Mouse (Mus musculus): ENCODE data around the gene Gm20604. TPM values are rescaled to one million over a fixed set of nuclear protein-coding genes. Genes with fewer than 3 reads are reported as not detected.

Gene Gm20604
- polyA plus RNA-seq, 1 experiment from 2014 or later: 31.8 TPM

DNA sequence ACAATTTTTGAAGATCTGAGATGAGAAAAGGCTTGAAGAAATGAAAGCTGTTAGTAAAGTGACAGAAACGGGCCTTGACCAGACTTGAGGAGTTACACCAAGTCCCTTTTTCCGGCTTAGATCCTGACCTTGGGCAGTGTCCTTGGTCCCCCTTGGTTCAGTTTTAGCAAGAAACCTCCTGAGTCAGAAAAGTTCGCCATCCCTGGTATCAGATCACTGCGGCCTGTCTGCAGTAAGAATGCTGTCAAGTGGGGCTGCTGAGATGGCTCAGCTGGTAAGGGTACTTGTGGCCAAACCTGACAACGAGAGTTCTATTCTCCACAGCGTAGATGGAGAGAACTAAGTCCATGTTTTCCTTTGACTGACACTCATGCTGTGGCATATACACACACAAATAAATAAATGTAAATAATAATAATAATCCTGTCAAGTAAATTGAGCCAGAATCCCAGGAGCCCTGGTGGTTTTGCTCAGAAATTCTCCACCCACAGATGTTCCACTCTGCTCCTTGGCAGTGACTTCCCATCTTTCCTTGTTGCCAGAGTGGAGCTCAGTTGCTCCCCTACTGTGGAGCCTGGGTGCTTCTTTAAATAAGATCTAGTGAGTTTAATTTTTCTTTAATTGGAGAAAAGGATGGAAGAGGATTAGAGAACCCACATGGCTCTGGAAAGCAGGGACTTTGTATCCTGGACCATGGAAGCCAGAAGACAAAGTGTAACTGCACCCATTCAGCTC, 52.4 kb downstream of the Gm20604 start:
- no peak overlapping the region for H3K27ac ChIP-seq (ENCODE audit: low read depth, low read length)
- H3K27me3 ChIP-seq (ENCODE audit: control insufficient read depth, insufficient read depth, low read length): no peaks in the 10 kb centered on the region
- peak overlapping the region; percentile 73; the same call in 1 of the 2 replicates for H3K4me3 ChIP-seq (ENCODE audit: low read depth, low read length)
- H3K4me1 ChIP-seq (replicated peaks; ENCODE audit: control insufficient read depth, insufficient read depth, low read length): peaks cover 10% of the 10 kb centered on the region
- WGBS: 76% methylated on average over 6 of the region's 6 CpGs
- peak overlapping the region; percentile 92 for H3K4me2 ChIP-seq (ENCODE audit: low read depth, low read length, severe bottlenecking)
- no peaks in the 10 kb centered on the region for H3K36me3 ChIP-seq (ENCODE audit: control insufficient read depth, insufficient read depth, low read length)
- ATAC-seq (replicated peaks; ENCODE audit: low FRiP score) (no peak), DNase-seq (ENCODE audit: low spot score) (no peak)
- no peak overlapping the region for H3K9ac ChIP-seq (ENCODE audit: low read length)
- H3K9me3 ChIP-seq (ENCODE audit: control insufficient read depth, low read length): no peaks in the 10 kb centered on the region

GRCm38 (mm10) chr12:102705216-102705871, 53.1 kb downstream of the Gm20604 start:
- no peaks in the 10 kb centered on the region for H3K27me3 ChIP-seq (ENCODE audit: control insufficient read depth, insufficient read depth, low read length)
- H3K4me1 ChIP-seq (replicated peaks; ENCODE audit: control insufficient read depth, insufficient read depth, low read length): peaks cover 10% of the 10 kb centered on the region
- H3K36me3 ChIP-seq (ENCODE audit: control insufficient read depth, insufficient read depth, low read length): no peaks in the 10 kb centered on the region
- DNase-seq (ENCODE audit: low spot score) (peak; percentile 91), ATAC-seq (replicated peaks; ENCODE audit: low FRiP score) (peak; percentile 83)
- peak overlapping the region; percentile 73 for H3K4me3 ChIP-seq (ENCODE audit: low read depth, low read length)
- 2% methylated on average over 28 of the region's 45 CpGs for WGBS
- H3K27ac ChIP-seq (ENCODE audit: low read depth, low read length): 0 out of 2 replicates have a peak overlapping the region, but pooled peaks have one; percentile 37
- H3K9ac ChIP-seq (ENCODE audit: low read length): peak overlapping the region; percentile 84
- peak overlapping the region; percentile 92 for H3K4me2 ChIP-seq (ENCODE audit: low read depth, low read length, severe bottlenecking)
- H3K9me3 ChIP-seq (ENCODE audit: control insufficient read depth, low read length): no peaks in the 10 kb centered on the region

GRCm38 (mm10) chr12:102704457-102705198, 53.8 kb downstream of the Gm20604 start, which contains the start of gene Itpk1:
Gene Itpk1, minus strand, starts transcription at chr12:102704930.
- Histone ChIP-seq H3K27ac (ENCODE audit: low read depth, low read length) (peak within 1 kb of the TSS; percentile 46; the same call in 1 of the 2 replicates), H3K4me1 (replicated peaks; ENCODE audit: control insufficient read depth, insufficient read depth, low read length) (peaks cover 10% of the 10 kb centered on the region), H3K9me3 (ENCODE audit: control insufficient read depth, low read length) (no peaks in the 10 kb centered on the region), H3K4me2 (ENCODE audit: low read depth, low read length, severe bottlenecking) (peak within 1 kb of the TSS; percentile 92), H3K27me3 (ENCODE audit: control insufficient read depth, insufficient read depth, low read length) (no peaks in the 10 kb centered on the region), H3K36me3 (ENCODE audit: control insufficient read depth, insufficient read depth, low read length) (no peaks in the 10 kb centered on the region), H3K4me3 (ENCODE audit: low read depth, low read length) (peak within 1 kb of the TSS; percentile 73), H3K9ac (ENCODE audit: low read length) (peak within 1 kb of the TSS; percentile 84)
- peak; percentile 80 for ATAC-seq (replicated peaks; ENCODE audit: low FRiP score)
- DNase-seq (ENCODE audit: low spot score): peak; percentile 84
- 0% methylated on average over 68 of the region's 105 CpGs for WGBS

DNA sequence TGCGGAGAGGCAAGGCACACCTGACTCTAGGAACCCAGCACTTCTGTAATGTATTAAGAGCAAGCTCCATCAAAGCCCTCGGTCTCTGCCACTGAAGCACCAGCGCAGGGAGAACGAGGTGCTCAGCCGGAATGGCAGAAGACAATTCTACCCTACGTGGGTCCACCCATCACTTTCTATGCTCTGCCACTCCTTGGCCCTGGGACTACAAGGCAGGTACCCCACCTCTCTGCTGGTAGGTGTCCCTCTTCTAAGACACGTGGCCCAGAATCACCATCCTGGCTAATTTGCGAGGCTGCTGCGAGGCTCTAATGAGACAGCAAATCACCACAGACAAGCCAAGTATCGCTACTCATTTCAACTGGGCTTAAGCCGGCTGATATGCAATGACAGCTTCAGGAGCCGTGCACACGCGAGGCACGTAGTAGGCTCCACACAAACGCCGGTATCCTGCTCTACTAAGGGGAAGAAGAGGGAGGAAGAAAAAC, 54.5 kb downstream of the Gm20604 start:
- H3K9ac ChIP-seq (ENCODE audit: low read length): peak overlapping the region; percentile 70
- H3K27ac ChIP-seq (ENCODE audit: low read depth, low read length): no peak overlapping the region
- peak; percentile 4; the same call in 1 of the 2 replicates for ATAC-seq (replicated peaks; ENCODE audit: low FRiP score)
- peak overlapping the region; percentile 92 for H3K4me2 ChIP-seq (ENCODE audit: low read depth, low read length, severe bottlenecking)
- H3K9me3 ChIP-seq (ENCODE audit: control insufficient read depth, low read length): no peaks in the 10 kb centered on the region
- H3K27me3 ChIP-seq (ENCODE audit: control insufficient read depth, insufficient read depth, low read length): no peaks in the 10 kb centered on the region
- DNase-seq (ENCODE audit: low spot score): no peak
- H3K4me3 ChIP-seq (ENCODE audit: low read depth, low read length): peak overlapping the region; percentile 73
- WGBS: 10% methylated on average over 17 of the region's 17 CpGs
- no peaks in the 10 kb centered on the region for H3K36me3 ChIP-seq (ENCODE audit: control insufficient read depth, insufficient read depth, low read length)
- peaks cover 16% of the 10 kb centered on the region for H3K4me1 ChIP-seq (replicated peaks; ENCODE audit: control insufficient read depth, insufficient read depth, low read length)

DNA sequence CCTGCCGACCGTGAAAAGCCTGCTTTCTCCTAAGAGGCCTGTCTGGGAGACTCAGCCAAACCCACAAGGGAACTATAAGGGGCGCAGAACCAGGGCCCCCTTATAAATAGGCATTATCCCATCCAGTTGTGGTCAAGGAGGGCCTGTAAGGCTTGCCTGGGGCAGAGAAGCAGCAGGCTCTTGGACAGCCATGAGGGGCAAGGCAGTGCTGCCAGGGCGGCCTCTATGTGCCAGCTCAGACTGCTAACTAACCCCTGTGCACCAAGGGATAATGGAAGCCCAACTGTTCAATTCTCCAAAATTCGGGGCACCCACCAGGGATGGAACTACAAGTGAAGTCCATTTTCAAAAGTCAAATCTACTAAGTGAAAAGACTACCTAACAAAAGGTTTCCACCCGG, 55.0 kb downstream of the Gm20604 start:
- DNase-seq (ENCODE audit: low spot score) (peak; percentile 64), ATAC-seq (replicated peaks; ENCODE audit: low FRiP score) (no peak)
- H3K4me3 ChIP-seq (ENCODE audit: low read depth, low read length): peak overlapping the region; percentile 73
- 34% methylated on average over 6 of the region's 6 CpGs for WGBS
- H3K36me3 ChIP-seq (ENCODE audit: control insufficient read depth, insufficient read depth, low read length): no peaks in the 10 kb centered on the region
- no peaks in the 10 kb centered on the region for H3K27me3 ChIP-seq (ENCODE audit: control insufficient read depth, insufficient read depth, low read length)
- H3K4me1 ChIP-seq (replicated peaks; ENCODE audit: control insufficient read depth, insufficient read depth, low read length): peaks cover 21% of the 10 kb centered on the region
- peak overlapping the region; percentile 92 for H3K4me2 ChIP-seq (ENCODE audit: low read depth, low read length, severe bottlenecking)
- H3K27ac ChIP-seq (ENCODE audit: low read depth, low read length): no peak overlapping the region
- H3K9me3 ChIP-seq (ENCODE audit: control insufficient read depth, low read length): no peaks in the 10 kb centered on the region
- H3K9ac ChIP-seq (ENCODE audit: low read length): peak overlapping the region; percentile 70

DNA sequence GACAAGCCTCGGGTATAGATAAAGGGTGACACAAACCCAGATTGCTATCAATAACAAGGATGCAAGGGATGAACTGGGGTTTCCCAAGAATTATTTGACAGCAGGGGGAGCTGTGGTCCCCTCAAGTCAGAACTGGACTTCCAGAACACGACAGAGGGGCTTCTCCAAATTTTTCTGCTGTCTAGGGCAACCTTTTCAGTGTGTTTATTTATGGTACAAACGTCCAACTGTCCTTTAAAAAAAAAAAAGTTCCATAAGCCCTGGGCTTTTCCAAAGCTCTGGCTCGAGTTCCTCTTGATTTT, 55.4 kb downstream of the Gm20604 start:
- no peak for DNase-seq (ENCODE audit: low spot score)
- peak overlapping the region; percentile 92 for H3K4me2 ChIP-seq (ENCODE audit: low read depth, low read length, severe bottlenecking)
- WGBS: 4% methylated on average over 4 of the region's 4 CpGs
- H3K27ac ChIP-seq (ENCODE audit: low read depth, low read length): peak overlapping the region; percentile 55; the same call in 1 of the 2 replicates
- peak overlapping the region; percentile 73; the same call in 1 of the 2 replicates for H3K4me3 ChIP-seq (ENCODE audit: low read depth, low read length)
- no peaks in the 10 kb centered on the region for H3K27me3 ChIP-seq (ENCODE audit: control insufficient read depth, insufficient read depth, low read length)
- no peaks in the 10 kb centered on the region for H3K9me3 ChIP-seq (ENCODE audit: control insufficient read depth, low read length)
- no peaks in the 10 kb centered on the region for H3K36me3 ChIP-seq (ENCODE audit: control insufficient read depth, insufficient read depth, low read length)
- no peak for ATAC-seq (replicated peaks; ENCODE audit: low FRiP score)
- H3K4me1 ChIP-seq (replicated peaks; ENCODE audit: control insufficient read depth, insufficient read depth, low read length): peaks cover 25% of the 10 kb centered on the region
- peak overlapping the region; percentile 28; the same call in 1 of the 2 replicates for H3K9ac ChIP-seq (ENCODE audit: low read length)

DNA sequence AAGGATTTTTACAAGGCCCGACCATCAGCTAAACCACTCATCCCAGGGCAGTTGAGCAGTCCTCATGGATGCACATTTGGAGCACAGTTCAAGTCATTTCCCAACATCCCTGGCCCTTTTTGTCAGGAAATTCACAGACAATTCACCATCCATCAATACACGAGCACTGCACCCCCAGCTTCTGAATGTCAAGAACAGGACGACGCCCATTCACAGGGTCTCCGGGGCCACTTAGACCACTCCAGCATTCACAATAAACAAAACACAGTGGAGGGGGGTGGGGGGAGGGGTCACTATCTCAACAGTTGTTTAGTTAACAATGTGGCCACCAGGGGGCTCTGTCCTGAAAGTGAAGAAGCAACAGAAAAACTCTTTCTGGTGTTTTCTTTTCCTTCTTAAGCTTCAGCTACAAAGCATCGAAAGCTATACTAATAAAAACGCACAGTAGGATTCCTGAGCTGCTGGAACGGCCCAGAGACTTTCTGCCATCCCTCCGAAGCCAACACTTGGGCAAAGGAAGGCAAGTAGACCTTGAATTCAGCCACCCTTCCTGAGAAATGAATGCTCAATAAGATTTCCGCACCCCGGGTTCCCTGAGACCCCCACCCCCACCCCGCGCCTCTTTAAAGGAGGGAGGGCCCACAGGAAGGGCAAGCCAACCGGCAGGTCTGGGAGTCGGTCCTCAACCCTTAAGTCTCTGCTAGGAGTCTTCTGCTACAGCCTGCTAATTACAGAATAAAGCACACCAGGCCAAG, 55.9 kb downstream of the Gm20604 start:
- Histone ChIP-seq H3K27ac (ENCODE audit: low read depth, low read length) (peak overlapping the region; percentile 55; the same call in 1 of the 2 replicates), H3K27me3 (ENCODE audit: control insufficient read depth, insufficient read depth, low read length) (no peaks in the 10 kb centered on the region), H3K4me2 (ENCODE audit: low read depth, low read length, severe bottlenecking) (peak overlapping the region; percentile 92), H3K9me3 (ENCODE audit: control insufficient read depth, low read length) (no peaks in the 10 kb centered on the region), H3K36me3 (ENCODE audit: control insufficient read depth, insufficient read depth, low read length) (no peaks in the 10 kb centered on the region), H3K4me3 (ENCODE audit: low read depth, low read length) (peak overlapping the region; percentile 73; the same call in 1 of the 2 replicates), H3K4me1 (replicated peaks; ENCODE audit: control insufficient read depth, insufficient read depth, low read length) (peaks cover 30% of the 10 kb centered on the region), H3K9ac (ENCODE audit: low read length) (no peak overlapping the region; the same call in 1 of the 2 replicates)
- DNase-seq (ENCODE audit: low spot score): peak; percentile 87
- ATAC-seq (replicated peaks; ENCODE audit: low FRiP score): no peak
- 5% methylated on average over 15 of the region's 15 CpGs for WGBS
